In genomic region chr13:45384636-45385035, GRCm38 (mm10) we compare ENCODE assay signal across 25 mouse cellular contexts.
"Had no signal": no experiment of that assay in that cellular context is flagged by ENCODE, and none has a peak within 500 bp of the region (broad histone marks: within the 10 kb centered on the region; RNA-seq: fewer than 3 reads in every experiment).

No protein-coding gene starts in this region.

- H3K9me3 ChIP-seq: heart, embryonic 15.5 days; hindbrain, embryonic 13.5 days; hindbrain, embryonic 15.5 days; intestine, embryonic 15.5 days; kidney, embryonic 15.5 days had no signal

- H3K4me2 ChIP-seq: heart, embryonic 11.5 days; heart, embryonic 13.5 days; heart, embryonic 15.5 days; hindbrain, embryonic 13.5 days; hindbrain, embryonic 15.5 days; intestine, embryonic 15.5 days; kidney, embryonic 15.5 days; limb, embryonic 12.5 days had no signal

- H3K27ac ChIP-seq: heart, embryonic 13.5 days; heart, embryonic 15.5 days; hindbrain, embryonic 13.5 days; hindbrain, embryonic 15.5 days; hindbrain, postnatal 0 days; intestine, embryonic 15.5 days; kidney, embryonic 15.5 days; kidney, postnatal 0 days; limb, embryonic 12.5 days; liver, embryonic 14.5 days had no signal

- H3K9ac ChIP-seq: forebrain, postnatal 0 days; heart, embryonic 13.5 days; heart, embryonic 15.5 days; hindbrain, embryonic 13.5 days; hindbrain, embryonic 15.5 days; intestine, embryonic 15.5 days; kidney, embryonic 15.5 days; limb, embryonic 12.5 days; liver, embryonic 14.5 days had no signal

- H3K27me3 ChIP-seq: heart, embryonic 13.5 days; heart, embryonic 15.5 days; hindbrain, embryonic 15.5 days; intestine, embryonic 15.5 days; kidney, embryonic 15.5 days; limb, embryonic 12.5 days had no signal

- H3K4me3 ChIP-seq: heart, embryonic 13.5 days; heart, embryonic 15.5 days; hindbrain, embryonic 13.5 days; hindbrain, embryonic 15.5 days; intestine, embryonic 15.5 days; kidney, embryonic 15.5 days; limb, embryonic 12.5 days had no signal

- H3K4me1 ChIP-seq: intestine, embryonic 15.5 days; limb, embryonic 12.5 days had no signal

- ATAC-seq: forebrain, postnatal 0 days; hindbrain, postnatal 0 days; intestine, embryonic 15.5 days had no signal

- H3K36me3 ChIP-seq: heart, embryonic 13.5 days; heart, embryonic 15.5 days; hindbrain, embryonic 13.5 days; hindbrain, embryonic 15.5 days; intestine, embryonic 15.5 days; kidney, embryonic 15.5 days; limb, embryonic 12.5 days had no signal

- DNase-seq: forebrain, postnatal 0 days; gastrocnemius, postnatal 14 days; gastrocnemius, postnatal 36 days; heart, adult 18-20 months; heart, postnatal 14 days; heart, postnatal 36 days; kidney, adult 11 months; kidney, adult 2 months; kidney, postnatal 14 days; kidney, postnatal 36 days; layer of hippocampus, adult 9-11 months; layer of hippocampus, postnatal 36 days; left cerebral cortex, postnatal 4 days; liver had no signal
